Mouse (Mus musculus) heart, postnatal 0 days (tissue): ENCODE results near the gene Agbl4.

Source experiments
- CTCF ChIP-seq: IDR thresholded peaks from 2 replicates; pipeline ENCODE4 v1.5.1; 2016; ENCODE audit warnings: antibody characterized with exemption, control low read depth, low read depth
- EP300 ChIP-seq: IDR thresholded peaks from 2 replicates; pipeline ENCODE4 v1.6.1; 2016; ENCODE audit warnings: antibody characterized with exemption, low read depth

- TF ChIP-seq CTCF (no peak), EP300 (no peak)
Observed at GRCm38 (mm10) chr4:111327094-111327493, 929.6 kb downstream of the Agbl4 start.
